Mouse (Mus musculus) urinary bladder, postnatal 10 days (tissue): ENCODE measurements around the gene Gpr171.
"Not testable (repeated sequence)": the region's sequence is repeated elsewhere in the genome, so short reads cannot be mapped to it uniquely, and the experiment has no call there.

Source experiments
- DNase-seq: peaks from one replicate; pipeline ENCODE4 v3.0.0; 2022; ENCODE audit warnings: low spot score

Gpr171 gene

GRCm38 (mm10) chr3:59101218-59101986 is at the start of gene Gpr171:
Gene Gpr171 (minus strand): TSS chr3:59101821.
- no peak for DNase-seq

DNA sequence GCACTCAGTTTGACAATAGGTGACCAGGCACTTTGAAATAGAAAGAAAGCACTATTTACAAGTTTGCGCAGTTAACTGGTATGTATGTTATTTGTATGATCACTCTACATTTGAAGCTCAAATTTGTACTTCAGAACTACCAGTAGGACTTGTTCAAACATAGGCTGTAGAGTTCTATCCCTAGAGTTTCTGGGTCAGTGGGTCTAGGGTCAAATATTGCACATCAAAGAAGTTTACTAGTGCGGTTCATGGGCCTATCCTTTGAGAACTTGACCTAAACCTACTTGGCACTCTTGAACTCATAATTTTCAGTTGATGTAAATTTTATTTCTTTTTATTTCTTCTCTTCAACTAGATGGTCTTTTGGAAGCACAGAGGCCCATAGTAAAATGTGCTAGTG is 49.0 kb upstream of the Gpr171 start:
- DNase-seq: no peak

DNA sequence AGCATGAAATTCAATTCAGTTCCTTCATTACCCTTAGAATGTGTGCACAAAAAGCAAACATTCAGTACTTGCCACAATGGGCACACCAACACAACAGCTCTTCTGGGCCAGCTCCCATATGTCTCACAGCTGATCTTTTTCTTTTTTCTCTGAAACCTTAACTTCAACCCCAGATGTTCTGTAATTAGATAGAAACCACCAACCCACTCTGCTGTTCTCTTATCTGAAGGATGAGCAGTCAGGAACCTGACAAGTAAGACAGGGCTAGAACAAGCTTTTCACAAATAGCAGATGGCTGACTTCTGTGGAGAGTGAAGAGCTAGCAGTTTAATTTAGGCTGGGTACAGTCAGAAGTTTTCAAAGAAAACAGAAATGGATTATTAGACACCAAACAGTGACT is 48.0 kb upstream of the Gpr171 start:
- DNase-seq: no peak

DNA sequence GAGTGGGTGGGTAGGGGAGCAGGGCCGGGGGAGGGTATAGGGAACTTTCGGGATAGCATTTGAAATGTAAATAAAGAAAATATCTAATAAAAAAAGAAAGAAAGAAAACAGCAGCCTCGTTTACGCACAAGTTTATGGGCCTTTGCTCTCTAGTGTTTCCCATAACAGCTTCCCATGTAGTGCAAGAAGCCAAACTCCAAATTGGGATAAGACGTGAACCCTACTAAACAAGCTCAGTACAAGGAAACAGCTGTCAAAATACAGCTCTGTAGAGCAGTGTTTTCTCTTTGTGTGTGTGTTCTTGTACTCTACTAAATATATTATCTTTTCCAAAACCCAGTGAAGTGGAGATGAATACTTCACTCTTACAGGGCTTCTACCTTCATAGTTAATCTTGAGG is 43.6 kb upstream of the Gpr171 start:
- no peak for DNase-seq

DNA sequence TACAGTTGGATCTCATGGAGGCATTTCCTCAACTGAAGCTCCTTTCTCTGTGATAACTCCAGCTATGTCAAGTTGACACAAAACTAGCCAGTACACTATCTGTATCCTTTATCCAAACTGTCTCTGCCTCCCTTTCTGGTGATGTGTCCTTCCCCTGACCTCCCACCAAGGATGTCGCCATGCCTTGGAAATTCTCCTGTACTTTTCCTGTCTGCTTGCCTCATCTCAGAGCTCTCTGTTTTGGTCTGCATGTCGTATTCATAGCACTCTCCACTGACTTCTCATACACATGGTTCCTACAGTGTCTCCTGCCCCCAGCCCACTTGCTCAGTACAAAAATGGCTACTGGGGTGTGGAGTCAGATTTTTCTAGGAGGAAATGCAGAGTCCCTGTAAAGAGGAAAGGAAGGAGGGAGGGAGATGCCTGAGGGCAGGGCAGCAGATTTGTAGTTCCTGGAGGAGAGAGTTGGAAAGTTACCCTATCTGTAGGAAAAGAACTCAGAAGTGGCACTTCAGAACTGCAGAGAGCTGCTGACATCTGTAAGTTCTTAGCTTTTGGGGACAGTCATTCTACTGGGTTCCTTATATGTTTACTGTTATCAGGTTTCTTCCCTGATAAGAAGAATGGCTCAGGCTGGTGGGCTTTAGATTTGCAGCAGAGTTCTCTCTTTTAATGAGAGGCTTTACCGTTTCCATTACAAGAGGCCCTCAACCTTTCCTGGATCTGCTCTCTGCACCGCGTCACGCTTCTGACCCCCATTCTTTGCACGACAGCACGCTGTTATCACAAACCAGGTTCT is 40.1 kb upstream of the Gpr171 start:
- DNase-seq: no peak

DNA sequence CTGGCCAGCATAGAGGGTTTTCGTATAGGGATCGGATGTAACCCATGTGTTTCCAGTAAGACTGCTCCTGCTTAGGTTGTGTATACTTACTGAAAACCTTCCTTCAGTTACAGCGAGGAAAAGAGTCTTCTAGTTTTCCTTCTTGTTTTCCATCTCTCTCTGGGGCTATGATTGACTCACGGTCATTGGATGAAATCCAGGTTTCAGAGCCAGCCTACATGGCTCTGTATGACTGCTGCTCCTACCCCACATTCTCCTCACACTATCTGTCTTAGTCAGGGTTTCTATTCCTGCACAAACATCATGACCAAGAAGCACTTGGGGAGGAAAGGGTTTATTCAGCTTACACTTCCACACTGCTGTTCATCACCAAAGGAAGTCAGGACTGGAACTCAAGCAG is 39.3 kb upstream of the Gpr171 start:
- not testable (repeated sequence) for DNase-seq

DNA sequence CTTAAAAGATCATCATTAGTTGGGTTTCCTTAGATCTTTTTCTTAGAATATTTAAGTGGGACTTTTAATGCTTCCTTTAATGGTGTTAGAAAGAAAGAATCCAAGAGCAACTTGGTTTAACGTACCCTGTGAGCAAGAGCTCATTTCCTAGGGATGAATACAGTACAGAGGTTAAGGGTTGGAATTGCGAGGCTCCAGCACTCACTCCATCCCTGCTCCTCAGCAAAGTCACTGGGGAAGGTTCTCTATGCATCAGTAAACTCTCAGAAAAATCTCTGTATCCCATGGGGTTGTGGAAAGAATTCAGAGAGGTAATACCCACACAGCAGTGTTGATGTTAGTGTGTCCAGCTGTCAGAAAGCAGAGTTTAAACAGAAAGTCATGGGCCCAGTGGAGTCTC is 38.5 kb upstream of the Gpr171 start:
- no peak for DNase-seq

GRCm38 (mm10) chr3:59139651-59140051 is 38.0 kb upstream of the Gpr171 start:
- no peak for DNase-seq

GRCm38 (mm10) chr3:59138946-59139468 is 37.4 kb upstream of the Gpr171 start:
- DNase-seq: no peak

DNA sequence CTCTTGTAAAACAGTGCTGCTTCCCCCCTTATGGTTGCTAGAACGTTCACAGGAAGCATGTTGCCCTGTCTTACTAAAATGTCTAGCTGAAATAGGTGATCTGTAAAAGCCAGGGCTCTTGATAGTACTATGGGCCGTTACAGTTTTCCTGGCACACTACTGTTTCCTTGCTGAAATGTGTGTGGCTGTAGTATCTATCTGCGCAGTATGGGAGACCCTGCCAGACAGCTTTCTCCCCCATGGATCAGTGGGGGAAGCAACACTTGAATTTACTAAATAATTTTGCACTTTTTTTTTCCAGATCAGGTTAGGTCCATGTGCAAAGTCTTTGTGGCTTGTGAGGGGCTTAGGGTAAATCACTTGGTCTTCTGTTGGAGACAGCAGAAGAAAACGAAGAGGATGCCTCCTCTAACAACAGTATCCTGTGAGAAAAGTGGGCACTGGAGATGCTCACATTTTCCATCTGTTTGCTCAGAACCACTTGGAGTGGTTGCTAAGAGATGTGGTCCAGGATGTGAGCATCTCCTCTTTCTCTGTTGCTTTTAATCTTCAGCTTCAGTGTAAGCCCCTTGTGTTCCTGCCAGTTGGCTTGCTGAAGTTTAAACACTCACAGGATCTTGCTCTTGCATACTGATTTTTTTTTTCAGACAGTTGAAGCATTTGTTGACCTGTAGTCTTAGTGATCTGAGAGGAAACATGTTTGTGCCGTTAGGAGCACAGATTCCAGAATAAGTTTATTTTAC is 34.5 kb upstream of the Gpr171 start:
- DNase-seq: no peak

DNA sequence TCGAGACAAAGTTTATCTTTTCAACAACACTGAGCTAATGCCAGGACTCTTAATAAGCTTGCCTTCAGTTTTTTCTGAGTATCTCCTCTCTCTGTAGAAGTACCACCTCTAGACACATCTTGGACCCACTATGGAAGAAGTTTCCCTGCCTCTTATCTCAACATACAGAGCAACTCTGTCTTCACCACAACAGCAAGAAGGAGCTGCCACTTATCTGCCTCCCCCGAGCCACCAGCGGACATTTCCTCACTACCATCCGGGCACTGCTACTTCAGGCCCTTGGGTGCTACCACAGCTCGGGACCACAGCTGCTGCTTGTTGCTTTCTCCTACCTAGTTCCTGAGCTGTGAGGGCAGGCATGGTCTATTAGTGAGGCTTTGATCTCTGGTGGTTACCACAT is 31.6 kb upstream of the Gpr171 start:
- DNase-seq: no peak

DNA sequence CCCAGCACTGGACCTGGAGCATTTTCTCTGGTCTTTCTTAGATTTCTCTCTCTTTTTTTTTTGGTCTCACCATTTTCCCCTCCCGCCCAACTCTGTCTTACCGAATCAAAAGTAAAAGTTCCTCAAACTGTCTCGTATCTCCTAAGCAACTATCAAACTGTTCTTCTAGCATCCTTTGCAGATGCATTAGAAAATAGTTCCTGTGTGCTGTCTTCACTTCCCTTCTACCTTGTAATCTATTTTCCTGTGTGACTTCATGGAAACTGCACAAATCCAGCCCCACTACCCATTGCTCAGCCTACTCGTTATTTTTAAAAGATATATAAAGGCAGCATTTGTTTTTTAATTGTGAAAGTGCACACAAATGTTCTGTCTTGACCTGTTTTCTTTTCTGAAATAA is 30.3 kb upstream of the Gpr171 start:
- DNase-seq: no peak

DNA sequence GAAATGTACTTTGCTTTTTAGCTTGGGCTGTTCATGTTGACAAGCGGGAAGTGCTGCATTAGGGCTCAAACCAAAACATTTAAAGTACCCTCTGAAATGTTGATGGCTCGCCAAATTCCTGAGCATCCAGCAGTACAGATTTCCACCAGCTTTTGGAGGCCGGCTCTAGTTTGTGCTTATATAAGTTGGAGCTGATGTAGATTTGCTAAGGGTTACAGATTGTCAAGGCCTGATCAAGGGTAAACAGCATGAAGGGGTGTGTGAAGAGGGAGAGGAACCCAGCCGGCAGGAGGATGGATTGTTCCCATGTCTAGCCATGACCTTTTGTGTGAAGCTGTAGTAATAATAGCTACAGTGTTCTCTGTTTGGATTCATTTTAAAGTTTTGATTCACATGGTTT is 29.5 kb upstream of the Gpr171 start:
- DNase-seq: no peak

DNA sequence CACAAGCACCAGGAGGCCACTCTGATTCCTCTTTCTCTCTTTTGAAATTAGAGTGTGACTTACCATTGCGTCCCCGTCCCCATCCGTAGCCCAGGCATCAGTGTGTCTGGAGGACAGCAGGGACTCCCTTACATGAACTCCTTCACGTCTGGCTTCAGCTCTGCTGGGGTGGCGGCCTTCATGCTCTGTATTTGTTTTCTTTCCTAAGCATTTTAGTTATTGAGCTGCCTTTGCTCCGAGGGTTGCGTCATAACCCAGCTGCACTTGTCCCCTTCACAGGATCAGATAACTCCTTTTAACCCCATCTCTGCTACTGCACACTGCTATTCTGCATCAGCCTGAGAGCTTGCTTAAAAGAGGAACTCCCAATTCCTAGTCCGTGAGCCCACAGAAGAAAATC is 28.8 kb upstream of the Gpr171 start:
- no peak for DNase-seq

DNA sequence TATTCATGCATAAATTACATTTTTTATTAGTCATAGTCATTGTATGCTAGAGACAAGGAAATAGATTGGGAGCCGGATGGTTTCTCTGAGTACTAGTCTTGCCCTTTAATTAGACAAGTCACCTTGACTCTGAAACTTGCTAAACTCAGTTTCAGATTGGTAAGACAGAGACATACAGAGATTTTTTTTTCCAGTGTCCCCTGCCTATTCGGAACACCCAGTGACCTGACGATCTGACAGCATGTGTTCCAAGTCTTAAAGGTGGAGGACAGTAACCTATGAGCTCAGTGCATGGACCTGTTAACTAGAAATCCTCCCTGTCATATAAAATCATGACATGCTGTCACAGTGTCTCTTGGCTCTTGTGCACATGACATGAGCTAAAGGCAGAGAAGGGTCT is 27.9 kb upstream of the Gpr171 start:
- no peak for DNase-seq

DNA sequence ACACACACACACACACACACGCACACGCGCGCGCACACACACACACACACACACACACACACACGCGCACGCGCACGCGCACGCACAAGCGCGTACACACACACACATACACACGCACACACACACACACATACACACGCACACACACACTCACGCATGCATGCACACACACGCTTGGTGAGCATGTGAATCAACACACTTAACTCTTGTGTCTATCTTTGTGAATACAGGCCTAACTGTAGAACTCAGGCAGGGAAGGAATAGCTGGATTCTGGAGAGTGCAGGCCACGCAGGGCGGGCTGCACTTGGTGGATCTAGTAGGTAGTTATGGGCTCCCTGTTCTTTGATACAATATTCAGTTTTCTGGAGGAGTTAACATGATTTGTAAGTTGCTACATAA is 27.1 kb upstream of the Gpr171 start:
- DNase-seq: no peak

DNA sequence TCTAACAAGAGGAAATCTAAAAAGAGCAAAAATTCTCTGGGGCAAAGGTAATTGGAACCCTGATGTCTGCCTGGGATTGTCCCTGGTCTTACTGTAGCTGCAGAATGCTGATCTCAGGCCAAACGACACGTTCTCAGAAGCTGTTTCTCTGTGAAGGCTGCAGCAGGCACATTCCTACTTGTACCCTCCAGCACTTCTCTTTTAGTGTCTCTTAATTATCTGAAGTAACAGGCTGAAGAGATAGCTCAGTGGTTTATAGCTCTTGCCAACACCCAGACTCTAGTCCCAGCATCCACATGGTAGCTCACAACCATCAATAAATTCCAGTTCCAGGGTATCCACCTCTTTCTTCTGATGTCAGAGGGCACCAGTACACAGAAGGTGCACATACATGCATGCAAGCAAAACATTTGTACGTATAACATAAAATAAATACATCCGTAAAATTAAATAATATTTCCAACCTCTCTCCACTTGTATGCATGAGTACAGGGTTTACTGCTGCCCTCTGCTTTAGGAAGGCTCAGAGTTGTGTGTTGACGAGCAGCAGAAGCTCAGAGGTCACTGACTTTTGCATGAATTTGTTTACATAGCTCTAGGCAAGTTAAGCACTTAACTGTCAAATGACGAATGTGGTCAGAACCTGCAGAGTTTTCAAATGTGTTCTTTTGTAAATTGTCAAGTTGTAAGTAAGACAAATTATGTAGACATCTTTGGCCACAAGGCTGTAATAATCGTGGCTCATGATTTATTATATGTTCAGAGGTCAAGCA is 24.3 kb upstream of the Gpr171 start:
- no peak for DNase-seq

GRCm38 (mm10) chr3:59125022-59125421 is 23.4 kb upstream of the Gpr171 start:
- DNase-seq: no peak

DNA sequence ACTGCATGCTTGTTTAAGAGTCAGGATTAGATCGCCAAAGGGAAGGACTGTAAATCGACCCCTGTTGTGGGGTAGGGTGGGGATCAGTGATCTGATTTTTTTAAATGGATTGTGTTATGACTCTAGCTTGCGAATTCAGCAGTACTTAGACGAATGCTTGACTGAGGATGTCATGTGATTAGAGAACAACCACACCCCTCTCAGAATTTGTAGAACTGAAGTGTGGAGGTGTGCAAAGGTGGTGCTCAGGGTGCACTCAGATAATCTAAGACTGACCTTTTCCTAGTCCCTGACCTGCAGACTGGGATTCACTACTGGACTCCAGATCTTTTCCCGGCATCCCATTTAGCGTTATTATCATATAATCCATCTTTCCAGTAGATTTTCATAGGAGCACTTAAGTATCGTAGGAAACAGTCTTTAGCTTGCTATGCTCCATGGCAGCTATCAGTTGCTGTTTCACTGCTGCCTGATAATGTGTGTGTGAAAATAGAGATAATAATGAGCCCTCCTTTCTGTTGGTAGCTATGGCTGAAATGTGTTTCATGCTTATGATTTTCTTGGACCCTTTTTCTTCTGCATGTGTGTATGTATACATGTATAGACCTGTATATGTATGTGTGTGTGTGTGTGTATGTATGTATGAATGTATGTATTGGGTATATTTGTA is 20.3 kb upstream of the Gpr171 start:
- DNase-seq: no peak

GRCm38 (mm10) chr3:59121067-59121730 is 19.6 kb upstream of the Gpr171 start:
- DNase-seq: no peak
